Mouse (Mus musculus) megakaryocyte, embryonic 14.5 days (primary cell): ENCODE results near the gene Sidt1.

ENCODE experiments used
- FLI1 ChIP-seq: IDR thresholded peaks from 2 replicates; pipeline ENCODE4 v1.6.1; 2012; ENCODE audit warnings: low read length, inconsistent platforms, mixed read lengths
- GATA1 ChIP-seq: IDR thresholded peaks from 3 replicates; pipeline ENCODE4 v1.6.1; 2012; ENCODE audit warnings: mixed read lengths, low read length, inconsistent platforms, borderline replicate concordance

DNA sequence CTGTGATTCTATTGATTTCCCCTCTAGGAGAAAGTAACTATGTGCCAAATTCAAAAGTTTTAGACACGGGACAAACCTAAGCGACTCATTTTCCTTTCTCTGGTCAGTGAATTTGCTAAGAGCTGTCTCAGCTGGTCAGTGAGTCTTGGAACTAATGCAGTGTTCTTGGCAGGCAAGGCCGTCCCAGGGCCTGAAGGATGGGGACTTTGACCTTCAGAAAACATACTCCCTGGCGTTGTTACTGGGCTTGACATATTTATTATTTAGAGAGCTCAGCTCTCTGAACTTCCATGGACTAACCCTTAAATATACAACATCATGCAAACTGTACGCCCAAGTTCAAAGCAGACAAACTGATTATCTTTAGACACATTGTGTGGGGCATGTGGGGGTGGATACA is 62.4 kb downstream of the Sidt1 start:
- TF ChIP-seq GATA1 (no peak), FLI1 (no peak)
